Mouse (Mus musculus): ENCODE data around the gene Rplp0. TPM values are rescaled to one million over a fixed set of nuclear protein-coding genes. Genes with fewer than 3 reads are reported as not detected.

Rplp0 gene
- 3,361 TPM for polyA plus RNA-seq (2012; fragmentation: generic; extraction: Trizol)

DNA sequence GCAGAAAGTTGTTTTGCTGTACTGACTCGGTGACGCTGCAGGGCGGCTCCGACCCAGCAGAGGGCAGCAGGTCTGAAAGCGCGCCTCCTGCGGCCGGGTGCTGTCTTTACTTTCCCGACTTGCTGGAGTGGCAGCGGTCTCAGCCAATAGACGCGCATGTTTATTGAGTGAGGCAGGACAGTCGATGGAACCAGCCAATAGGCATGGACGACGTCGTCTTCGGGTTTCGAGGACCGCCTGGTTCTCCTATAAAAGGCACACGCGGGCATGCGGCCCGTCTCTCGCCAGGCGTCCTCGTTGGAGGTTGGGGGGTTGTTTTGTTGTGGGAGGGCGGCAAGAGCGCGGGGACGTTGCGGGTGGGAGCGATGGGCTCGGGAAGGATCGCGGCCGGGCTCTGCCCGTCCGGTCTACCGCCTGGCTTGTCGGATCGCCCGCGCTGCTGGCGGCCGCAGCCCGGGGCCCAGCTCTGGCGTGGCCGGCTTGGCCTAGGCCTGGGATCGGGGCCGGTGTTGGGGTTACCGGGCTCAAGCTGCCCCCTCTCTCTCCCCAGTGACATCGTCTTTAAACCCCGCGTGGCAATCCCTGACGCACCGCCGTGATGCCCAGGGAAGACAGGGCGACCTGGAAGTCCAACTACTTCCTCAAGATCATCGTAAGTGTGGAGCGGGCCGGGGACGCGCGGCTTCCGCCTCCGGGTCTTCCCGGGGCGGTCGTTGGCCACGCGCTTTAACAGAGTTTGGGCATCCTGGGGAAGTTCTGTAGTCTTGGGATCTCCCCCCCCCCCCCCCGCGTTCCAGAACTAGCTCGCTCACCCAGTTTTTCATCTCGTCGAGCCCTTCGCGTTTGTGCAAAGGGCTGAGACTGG lies at the start of gene Rplp0:
Gene Rplp0, plus strand, starts transcription at position 231 of the 865 bp plus-strand sequence.
- Histone ChIP-seq H3K27me3 (ENCODE audit: control insufficient read depth, insufficient read depth, insufficient read length) (no peaks in the 10 kb centered on the region), H3K79me2 (ENCODE audit: control insufficient read depth, insufficient read depth) (peaks cover 31% of the 10 kb centered on the region), H3K4me2 (ENCODE audit: low read depth) (peak within 1 kb of the TSS; percentile 100), H3ac (ENCODE audit: control insufficient read depth, insufficient read length) (peak within 1 kb of the TSS; percentile 35), H3K4me3 (peak within 1 kb of the TSS; percentile 77), H3K36me3 (ENCODE audit: control insufficient read depth, insufficient read depth) (peaks cover 37% of the 10 kb centered on the region)
- TF ChIP-seq REST (IDR thresholded peaks at IDR 0.05; ENCODE audit: insufficient read depth, insufficient read length) (peak; percentile 17), TCF12 (IDR thresholded peaks at IDR 0.05; ENCODE audit: insufficient read depth, poor library complexity, severe bottlenecking) (no peak), MAX (IDR thresholded peaks at IDR 0.05; ENCODE audit: low read depth) (peak; percentile 66), CEBPB (IDR thresholded peaks at IDR 0.05; ENCODE audit: insufficient read depth, poor library complexity, severe bottlenecking) (no peak), TCF3 (IDR thresholded peaks at IDR 0.05; ENCODE audit: insufficient read length, low read depth) (no peak), SRF (IDR thresholded peaks at IDR 0.05; ENCODE audit: control insufficient read depth, insufficient read length, low read depth) (peak; percentile 67), MYOD1 (IDR thresholded peaks at IDR 0.05; ENCODE audit: control insufficient read depth in 1 of 3, insufficient read length in 2 of 3, low read depth in 2 of 3) (peak in 1 of 3 experiments; percentile 1), USF1 (IDR thresholded peaks at IDR 0.05; ENCODE audit: low read depth) (no peak), MYOG (IDR thresholded peaks at IDR 0.05; ENCODE audit: control insufficient read depth in 1 of 3, insufficient read depth in 1 of 3, insufficient read length in 2 of 3, low read depth in 2 of 3) (peak in 1 of 3 experiments; percentile 11), E2F4 (IDR thresholded peaks at IDR 0.05; ENCODE audit: insufficient read depth) (no peak), POLR2AphosphoS2 (IDR thresholded peaks at IDR 0.05; ENCODE audit: insufficient read length, low read depth) (peak; percentile 96), POLR2A (IDR thresholded peaks at IDR 0.05; ENCODE audit: insufficient read length, low read depth) (peak; percentile 99)

GRCm38 (mm10) chr5:115509790-115510689 lies 49.2 kb upstream of the Rplp0 start:
- Histone ChIP-seq H3K4me2 (ENCODE audit: low read depth) (peak overlapping the region; percentile 95), H3K36me3 (ENCODE audit: control insufficient read depth, insufficient read depth) (peaks cover 5% of the 10 kb centered on the region), H3K27me3 (ENCODE audit: control insufficient read depth, insufficient read depth, insufficient read length) (no peaks in the 10 kb centered on the region), H3ac (ENCODE audit: control insufficient read depth, insufficient read length) (peak overlapping the region; percentile 9), H3K4me3 (peak overlapping the region; percentile 95), H3K79me2 (ENCODE audit: control insufficient read depth, insufficient read depth) (peaks cover 78% of the 10 kb centered on the region)
- TF ChIP-seq REST (IDR thresholded peaks at IDR 0.05; ENCODE audit: insufficient read depth, insufficient read length) = no peak
- no peak for TF ChIP-seq E2F4 (IDR thresholded peaks at IDR 0.05; ENCODE audit: insufficient read depth)
- peak in 1 of 3 experiments; percentile 6 for TF ChIP-seq MYOD1 (IDR thresholded peaks at IDR 0.05; ENCODE audit: control insufficient read depth in 1 of 3, insufficient read length in 2 of 3, low read depth in 2 of 3)
- no peak for TF ChIP-seq POLR2A (IDR thresholded peaks at IDR 0.05; ENCODE audit: insufficient read length, low read depth)
- no peak for TF ChIP-seq CEBPB (IDR thresholded peaks at IDR 0.05; ENCODE audit: insufficient read depth, poor library complexity, severe bottlenecking)
- no peak for TF ChIP-seq USF1 (IDR thresholded peaks at IDR 0.05; ENCODE audit: low read depth)

DNA sequence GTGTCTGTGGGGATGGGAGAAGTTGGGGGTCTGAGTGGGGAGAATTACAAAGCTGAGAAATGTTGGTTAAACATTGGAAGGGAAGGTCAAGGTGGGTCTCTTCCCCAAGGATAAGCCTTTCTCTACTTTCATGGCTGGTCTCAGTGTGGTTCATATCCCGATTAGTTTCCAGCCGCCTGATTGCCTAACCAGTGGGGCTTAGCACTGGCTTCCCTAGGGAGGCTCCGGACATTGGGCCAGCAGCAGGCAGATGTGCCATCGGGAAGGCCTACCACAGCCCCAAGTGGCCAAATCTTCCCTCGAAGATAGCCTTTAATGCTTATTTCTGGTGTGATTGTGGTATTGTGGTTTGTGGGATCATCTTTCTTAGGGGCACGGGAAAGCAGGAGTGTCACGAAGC lies 46.9 kb upstream of the Rplp0 start:
- H3K4me3 ChIP-seq = no peak overlapping the region
- no peaks in the 10 kb centered on the region for H3K27me3 ChIP-seq (ENCODE audit: control insufficient read depth, insufficient read depth, insufficient read length)
- peaks cover 5% of the 10 kb centered on the region for H3K36me3 ChIP-seq (ENCODE audit: control insufficient read depth, insufficient read depth)
- no peak for TF ChIP-seq MYOD1 (IDR thresholded peaks at IDR 0.05; ENCODE audit: control insufficient read depth in 1 of 3, insufficient read length in 2 of 3, low read depth in 2 of 3)
- no peak for TF ChIP-seq MAX (IDR thresholded peaks at IDR 0.05; ENCODE audit: low read depth)
- peak; percentile 67 for TF ChIP-seq CEBPB (IDR thresholded peaks at IDR 0.05; ENCODE audit: insufficient read depth, poor library complexity, severe bottlenecking)
- no peak for TF ChIP-seq REST (IDR thresholded peaks at IDR 0.05; ENCODE audit: insufficient read depth, insufficient read length)
- no peak for TF ChIP-seq SRF (IDR thresholded peaks at IDR 0.05; ENCODE audit: control insufficient read depth, insufficient read length, low read depth)
- no peak for TF ChIP-seq USF1 (IDR thresholded peaks at IDR 0.05; ENCODE audit: low read depth)
- no peak for TF ChIP-seq MYOG (IDR thresholded peaks at IDR 0.05; ENCODE audit: control insufficient read depth in 1 of 3, insufficient read depth in 1 of 3, insufficient read length in 2 of 3, low read depth in 2 of 3)
- TF ChIP-seq TCF3 (IDR thresholded peaks at IDR 0.05; ENCODE audit: insufficient read length, low read depth) = no peak
- H3K79me2 ChIP-seq (ENCODE audit: control insufficient read depth, insufficient read depth) = peaks cover 92% of the 10 kb centered on the region
- no peak overlapping the region for H3ac ChIP-seq (ENCODE audit: control insufficient read depth, insufficient read length)
- no peak overlapping the region for H3K4me2 ChIP-seq (ENCODE audit: low read depth)

GRCm38 (mm10) chr5:115513246-115513645 lies 46.0 kb upstream of the Rplp0 start:
- H3K36me3 ChIP-seq (ENCODE audit: control insufficient read depth, insufficient read depth) = peaks cover 5% of the 10 kb centered on the region
- H3ac ChIP-seq (ENCODE audit: control insufficient read depth, insufficient read length) = no peak overlapping the region
- no peak overlapping the region for H3K4me3 ChIP-seq
- no peak for TF ChIP-seq SRF (IDR thresholded peaks at IDR 0.05; ENCODE audit: control insufficient read depth, insufficient read length, low read depth)
- no peak for TF ChIP-seq USF1 (IDR thresholded peaks at IDR 0.05; ENCODE audit: low read depth)
- TF ChIP-seq MYOG (IDR thresholded peaks at IDR 0.05; ENCODE audit: control insufficient read depth in 1 of 3, insufficient read depth in 1 of 3, insufficient read length in 2 of 3, low read depth in 2 of 3) = no peak
- TF ChIP-seq CEBPB (IDR thresholded peaks at IDR 0.05; ENCODE audit: insufficient read depth, poor library complexity, severe bottlenecking) = no peak
- TF ChIP-seq POLR2A (IDR thresholded peaks at IDR 0.05; ENCODE audit: insufficient read length, low read depth) = no peak
- no peak for TF ChIP-seq POLR2AphosphoS2 (IDR thresholded peaks at IDR 0.05; ENCODE audit: insufficient read length, low read depth)
- TF ChIP-seq MAX (IDR thresholded peaks at IDR 0.05; ENCODE audit: low read depth) = no peak
- no peak for TF ChIP-seq REST (IDR thresholded peaks at IDR 0.05; ENCODE audit: insufficient read depth, insufficient read length)
- no peak overlapping the region for H3K4me2 ChIP-seq (ENCODE audit: low read depth)
- H3K79me2 ChIP-seq (ENCODE audit: control insufficient read depth, insufficient read depth) = peaks cover 88% of the 10 kb centered on the region
- no peaks in the 10 kb centered on the region for H3K27me3 ChIP-seq (ENCODE audit: control insufficient read depth, insufficient read depth, insufficient read length)
